Mouse (Mus musculus) G1E (cell line): ENCODE results near the gene Lama2. TPM values are rescaled to one million over a fixed set of nuclear protein-coding genes. Genes with fewer than 3 reads are reported as not detected.

Source experiments
- ATAC-seq: 2 replicates; pipeline ENCODE4 v1.8.0; 2016; ENCODE audit warnings: mild to moderate bottlenecking; ENCODE audit not compliant: insufficient number of reproducible peaks, poor library complexity, low FRiP score, severe bottlenecking; ENCODE audit errors: extremely low read depth
- DNase-seq: peaks from one replicate; pipeline ENCODE4 v3.0.0; 2012; ENCODE audit warnings: low spot score
- H3K27me3 ChIP-seq: 2 replicates; pipeline ENCODE4 v1.6.1; 2012; ENCODE audit warnings: mild to moderate bottlenecking, low read length, inconsistent platforms; ENCODE audit not compliant: insufficient read depth
- H3K36me3 ChIP-seq: replicated peaks from 2 replicates; pipeline ENCODE3; 2012; ENCODE audit warnings: mild to moderate bottlenecking, inconsistent platforms
- H3K4me1 ChIP-seq: 2 replicates; pipeline ENCODE4 v1.6.1; 2012; ENCODE audit warnings: low read depth, low read length, inconsistent platforms, mixed read lengths; ENCODE audit not compliant: insufficient read depth
- H3K4me3 ChIP-seq: 2 replicates; pipeline ENCODE4 v1.5.1; 2012; ENCODE audit warnings: low read depth, mild to moderate bottlenecking, inconsistent platforms, low read length, moderate library complexity, mixed read lengths
- H3K9me3 ChIP-seq: replicated peaks from 2 replicates; pipeline ENCODE4 v1.6.1; 2012; ENCODE audit warnings: inconsistent platforms
- CTCF ChIP-seq: IDR thresholded peaks from 2 replicates; pipeline ENCODE4 v1.5.1; 2012; ENCODE audit warnings: low read depth, low read length, inconsistent platforms, mixed read lengths
- GATA1 ChIP-seq: IDR thresholded peaks from 2 replicates; pipeline ENCODE4 v1.6.1; 2012; ENCODE audit warnings: borderline replicate concordance, low read length, inconsistent platforms, mixed read lengths
- GATA2 ChIP-seq: IDR thresholded peaks from 2 replicates; pipeline ENCODE4 v1.6.1; 2012; ENCODE audit warnings: low read depth, low read length, inconsistent platforms, borderline replicate concordance
- POLR2AphosphoS5 ChIP-seq: IDR thresholded peaks from 2 replicates; pipeline ENCODE4 v1.6.1; 2012; ENCODE audit warnings: low read depth, low read length, inconsistent platforms; ENCODE audit not compliant: insufficient replicate concordance
- TAL1 ChIP-seq: conservative IDR thresholded peaks from 2 replicates; pipeline ENCODE4 v1.6.1; 2012; ENCODE audit warnings: low read depth, low read length, inconsistent platforms, mixed read lengths
- polyA plus RNA-seq: library from polyadenylated mRNA; stranded (reverse); fragments of >175 nt; gene quantifications from 2 replicates; pipeline ENCODE4 v1.2.3, GENCODE M21; 2012
- total RNA-seq, 2 experiments: library from RNA; stranded (forward) in 1 of 2; stranded (reverse) in 1 of 2; fragments of 200-1000 nt in 1 of 2; fragments of >200 nt in 1 of 2; fragmentation: Nextera tagmentation in 1 of 2; gene quantifications; 2 replicates each; pipeline ENCODE4 v1.2.3; 2014 to 2017

Gene Lama2
- total and polyA plus RNA-seq, 3 experiments = 0.11 TPM; not detected in 2

DNA sequence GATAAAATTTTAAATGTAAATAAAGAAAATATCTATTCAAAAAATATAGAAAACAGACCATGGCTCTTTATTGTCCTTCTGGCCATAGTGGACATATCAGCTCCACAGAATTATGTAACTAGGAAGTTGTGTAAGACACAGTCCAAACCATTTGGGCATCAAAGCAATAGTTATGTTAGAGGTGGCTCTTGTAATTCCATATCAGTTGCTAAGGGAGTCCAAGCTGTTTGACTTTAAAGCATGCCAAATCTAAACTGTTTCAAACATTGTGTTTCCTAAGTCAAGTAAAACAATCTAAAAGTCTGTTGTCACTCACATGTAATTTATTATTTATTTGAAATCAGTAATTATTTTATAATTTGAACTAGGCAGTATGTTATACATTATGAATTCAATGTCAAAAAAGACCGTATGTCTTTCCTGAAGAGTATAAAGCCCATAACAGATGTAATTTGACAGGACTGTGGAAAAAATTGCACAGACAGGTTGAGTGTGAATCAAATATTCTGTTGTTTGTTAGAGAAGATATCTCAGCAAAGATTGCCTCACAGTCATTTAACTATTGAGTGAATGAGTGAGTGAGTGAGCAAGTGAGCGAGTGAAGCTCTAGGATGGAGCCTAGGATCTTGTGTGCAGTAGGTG lies 550.6 kb downstream of the Lama2 start:
- no peaks in the 10 kb centered on the region for H3K4me1 ChIP-seq
- H3K9me3 ChIP-seq = no peaks in the 10 kb centered on the region
- no peaks in the 10 kb centered on the region for H3K36me3 ChIP-seq
- no peak overlapping the region for H3K4me3 ChIP-seq
- TF ChIP-seq GATA2 = no peak
- TF ChIP-seq GATA1 = no peak
- no peak for TF ChIP-seq CTCF
- TF ChIP-seq POLR2AphosphoS5 = no peak
- no peak for TF ChIP-seq TAL1
- DNase-seq (no peak), ATAC-seq (no peak)
- H3K27me3 ChIP-seq = no peaks in the 10 kb centered on the region

DNA sequence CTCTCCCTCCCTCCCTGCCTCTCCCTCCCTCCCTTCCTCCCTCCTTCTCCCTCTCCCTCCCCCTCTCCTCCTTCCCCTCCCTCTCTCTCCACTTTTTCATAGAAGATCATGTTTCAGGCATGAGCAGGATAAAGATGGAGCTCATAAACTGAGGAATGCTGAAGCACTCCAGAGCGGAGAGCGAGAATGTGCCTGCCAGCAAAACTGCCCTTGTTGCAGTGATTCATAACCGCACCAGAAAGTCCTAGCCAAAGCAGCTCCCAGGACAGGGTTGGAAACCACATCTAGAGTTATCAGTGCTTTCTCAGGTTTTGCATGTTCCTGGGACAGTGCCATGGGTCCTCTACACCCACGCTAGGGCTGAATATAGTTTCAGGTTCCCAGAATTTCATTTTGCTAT lies 555.9 kb downstream of the Lama2 start:
- TF ChIP-seq TAL1 = no peak
- no peaks in the 10 kb centered on the region for H3K27me3 ChIP-seq
- H3K36me3 ChIP-seq = no peaks in the 10 kb centered on the region
- no peaks in the 10 kb centered on the region for H3K9me3 ChIP-seq
- DNase-seq = no peak
- no peaks in the 10 kb centered on the region for H3K4me1 ChIP-seq
- no peak overlapping the region for H3K4me3 ChIP-seq
- ATAC-seq = no peak

DNA sequence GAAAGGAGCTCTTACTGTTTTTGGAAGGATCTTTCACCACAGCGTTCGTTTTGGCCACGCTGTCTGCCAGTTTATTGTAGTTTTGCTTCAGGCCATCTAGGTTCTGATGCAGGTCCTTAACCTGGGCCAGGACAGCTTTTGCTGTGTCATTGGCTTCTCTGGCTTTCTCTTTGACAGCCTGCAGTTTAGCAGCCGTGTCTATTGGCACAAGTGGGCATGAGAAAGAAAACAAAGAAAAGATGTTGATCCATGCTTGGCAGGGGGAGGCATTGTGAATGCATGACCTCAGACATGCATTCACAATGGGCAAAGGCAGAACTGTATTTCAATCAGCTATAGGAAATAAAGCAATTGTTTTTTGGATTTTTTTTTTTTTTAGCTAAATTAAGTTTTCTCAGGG lies 565.1 kb downstream of the Lama2 start:
- no peak for DNase-seq
- H3K4me1 ChIP-seq = no peaks in the 10 kb centered on the region
- H3K4me3 ChIP-seq = no peak overlapping the region
- H3K36me3 ChIP-seq = no peaks in the 10 kb centered on the region
- no peak for ATAC-seq
- TF ChIP-seq CTCF (no peak), GATA2 (no peak), GATA1 (no peak)
- no peaks in the 10 kb centered on the region for H3K27me3 ChIP-seq
- no peaks in the 10 kb centered on the region for H3K9me3 ChIP-seq

DNA sequence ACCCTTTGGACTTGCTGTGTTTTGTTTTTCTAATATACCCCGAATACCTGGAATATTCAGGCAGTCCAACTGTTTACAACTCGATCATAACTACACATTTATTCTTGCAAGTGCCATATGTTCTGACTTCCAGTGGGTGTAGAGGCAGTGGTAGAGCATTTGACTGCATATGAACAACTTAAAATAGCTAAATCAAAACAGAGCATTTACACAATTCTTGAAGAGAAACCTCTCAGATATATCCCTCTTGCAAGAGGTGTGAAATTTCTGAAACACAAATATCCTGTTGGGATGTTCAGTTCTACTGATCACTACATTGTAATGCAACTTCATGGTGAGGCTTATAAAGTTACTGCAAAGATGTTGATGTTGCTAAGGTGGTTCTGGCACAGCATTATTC lies 572.4 kb downstream of the Lama2 start:
- DNase-seq = no peak
- Histone ChIP-seq H3K4me1 (no peaks in the 10 kb centered on the region), H3K27me3 (no peaks in the 10 kb centered on the region), H3K9me3 (no peaks in the 10 kb centered on the region), H3K4me3 (no peak overlapping the region), H3K36me3 (no peaks in the 10 kb centered on the region)
- TF ChIP-seq POLR2AphosphoS5 (no peak), TAL1 (no peak), GATA1 (no peak), GATA2 (no peak), CTCF (no peak)
- no peak for ATAC-seq

DNA sequence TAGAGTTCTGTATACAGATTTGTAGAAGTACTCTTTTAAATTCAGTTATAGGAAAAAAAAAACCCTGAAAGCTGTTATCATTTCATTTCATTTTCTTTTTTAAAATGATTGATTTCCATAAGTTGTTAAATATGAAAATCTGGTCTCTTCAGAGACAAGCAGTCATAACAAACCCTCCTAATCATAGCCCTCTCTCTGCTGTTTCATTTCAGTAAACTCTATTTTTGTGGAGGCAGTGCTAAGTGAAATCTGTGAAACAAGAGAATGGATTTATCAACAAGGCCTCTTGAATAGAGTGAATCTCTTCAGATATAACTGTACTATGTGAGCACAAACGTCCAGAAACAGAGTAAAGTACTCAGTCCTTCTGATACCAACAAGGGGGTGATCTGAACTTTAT lies 577.7 kb downstream of the Lama2 start:
- DNase-seq (no peak), ATAC-seq (no peak)
- Histone ChIP-seq H3K4me3 (no peak overlapping the region), H3K9me3 (no peaks in the 10 kb centered on the region), H3K27me3 (no peaks in the 10 kb centered on the region), H3K36me3 (no peaks in the 10 kb centered on the region), H3K4me1 (no peaks in the 10 kb centered on the region)
- no peak for TF ChIP-seq GATA2
- no peak for TF ChIP-seq GATA1
- no peak for TF ChIP-seq TAL1
- no peak for TF ChIP-seq CTCF

DNA sequence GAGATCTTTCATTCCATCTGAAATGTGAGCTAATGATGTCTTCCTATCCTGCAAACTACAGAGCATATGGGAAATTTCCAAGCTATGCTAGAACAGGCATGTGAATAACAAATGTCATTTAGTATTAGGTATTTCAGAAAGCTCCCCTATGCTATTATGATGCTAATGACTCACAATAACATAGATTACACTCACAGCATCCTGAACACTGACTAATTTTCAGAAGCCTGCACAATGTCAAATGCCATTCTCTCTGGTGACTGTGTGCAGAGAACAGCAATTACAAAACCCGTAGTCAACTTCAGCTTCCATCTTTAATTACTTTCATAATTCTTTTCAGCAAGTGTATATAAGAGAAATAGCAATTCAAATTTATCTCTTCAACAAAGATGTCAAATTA lies 596.9 kb downstream of the Lama2 start:
- Histone ChIP-seq H3K4me3 (no peak overlapping the region), H3K27me3 (no peaks in the 10 kb centered on the region), H3K4me1 (no peaks in the 10 kb centered on the region), H3K36me3 (no peaks in the 10 kb centered on the region), H3K9me3 (no peaks in the 10 kb centered on the region)
- TF ChIP-seq GATA2 = no peak
- TF ChIP-seq POLR2AphosphoS5 = no peak
- TF ChIP-seq TAL1 = no peak
- TF ChIP-seq CTCF = no peak
- TF ChIP-seq GATA1 = no peak
- no peak for ATAC-seq
- DNase-seq = no peak

DNA sequence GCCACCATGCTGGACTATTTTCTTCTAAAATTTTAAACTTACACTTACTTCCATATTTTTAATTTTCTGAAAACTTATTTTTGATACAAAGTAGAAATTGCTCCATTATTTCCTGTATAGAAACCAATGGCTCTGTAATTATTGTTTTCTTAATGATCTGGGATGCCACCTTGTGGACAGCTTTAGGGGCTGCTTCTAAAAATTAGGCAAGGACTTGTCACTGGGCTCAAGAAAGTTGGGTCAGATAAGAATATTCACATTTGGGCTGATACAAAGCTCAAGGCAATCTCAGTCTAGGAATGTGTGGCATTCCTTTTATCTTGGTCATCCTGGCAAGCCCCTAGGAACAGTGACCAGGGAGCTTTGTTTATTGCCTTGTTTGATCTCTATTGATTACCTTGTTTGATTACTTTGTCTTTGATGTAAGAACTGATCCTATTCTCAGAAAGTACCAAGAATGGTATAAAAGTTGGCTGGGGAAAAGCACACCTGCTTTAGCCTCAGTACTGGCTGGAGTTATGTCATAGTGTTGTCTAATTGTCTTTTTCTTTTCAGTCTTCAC lies 606.7 kb downstream of the Lama2 start:
- TF ChIP-seq GATA1 (no peak), CTCF (no peak), POLR2AphosphoS5 (no peak), GATA2 (no peak), TAL1 (no peak)
- H3K4me3 ChIP-seq = no peak overlapping the region
- H3K4me1 ChIP-seq = no peaks in the 10 kb centered on the region
- no peaks in the 10 kb centered on the region for H3K36me3 ChIP-seq
- no peaks in the 10 kb centered on the region for H3K27me3 ChIP-seq
- ATAC-seq (no peak), DNase-seq (no peak)
- H3K9me3 ChIP-seq = no peaks in the 10 kb centered on the region
